Mouse (Mus musculus): Measurements from ENCODE around the gene Gm10134. TPM values are rescaled to one million over a fixed set of nuclear protein-coding genes. Genes with fewer than 3 reads are reported as not detected.

Gene Gm10134
- polyA plus RNA-seq, 1 experiment from 2014 or later = not detected

DNA sequence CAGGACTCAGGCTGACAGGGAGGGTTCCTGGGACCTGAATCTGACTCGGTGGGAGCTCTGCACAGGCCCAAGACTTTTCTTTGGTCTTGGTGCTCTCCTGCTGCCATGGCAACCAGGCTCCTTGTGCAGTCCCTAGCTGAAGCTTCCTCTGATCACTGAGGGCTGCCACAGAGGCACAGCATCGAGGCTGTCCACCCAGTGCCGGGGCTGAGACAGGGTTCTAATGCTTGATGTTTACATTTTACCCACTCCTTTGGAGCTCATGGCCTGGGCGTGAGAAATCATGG, 31.7 kb downstream of the Gm10134 start:
- no peak for DNase-seq (ENCODE audit: low spot score)
- no peaks in the 10 kb centered on the region for H3K9me3 ChIP-seq (replicated peaks)
- H3K27ac ChIP-seq = 0 out of 2 replicates have a peak overlapping the region, but pooled peaks have one; percentile 75
- peaks cover 43% of the 10 kb centered on the region for H3K36me3 ChIP-seq
- H3K27me3 ChIP-seq (ENCODE audit: low read depth, poor library complexity, severe bottlenecking) = no peaks in the 10 kb centered on the region
- peaks cover 81% of the 10 kb centered on the region for H3K4me1 ChIP-seq
- 61% methylated on average over 4 of the region's 4 CpGs for WGBS
- no peak overlapping the region for H3K4me3 ChIP-seq

DNA sequence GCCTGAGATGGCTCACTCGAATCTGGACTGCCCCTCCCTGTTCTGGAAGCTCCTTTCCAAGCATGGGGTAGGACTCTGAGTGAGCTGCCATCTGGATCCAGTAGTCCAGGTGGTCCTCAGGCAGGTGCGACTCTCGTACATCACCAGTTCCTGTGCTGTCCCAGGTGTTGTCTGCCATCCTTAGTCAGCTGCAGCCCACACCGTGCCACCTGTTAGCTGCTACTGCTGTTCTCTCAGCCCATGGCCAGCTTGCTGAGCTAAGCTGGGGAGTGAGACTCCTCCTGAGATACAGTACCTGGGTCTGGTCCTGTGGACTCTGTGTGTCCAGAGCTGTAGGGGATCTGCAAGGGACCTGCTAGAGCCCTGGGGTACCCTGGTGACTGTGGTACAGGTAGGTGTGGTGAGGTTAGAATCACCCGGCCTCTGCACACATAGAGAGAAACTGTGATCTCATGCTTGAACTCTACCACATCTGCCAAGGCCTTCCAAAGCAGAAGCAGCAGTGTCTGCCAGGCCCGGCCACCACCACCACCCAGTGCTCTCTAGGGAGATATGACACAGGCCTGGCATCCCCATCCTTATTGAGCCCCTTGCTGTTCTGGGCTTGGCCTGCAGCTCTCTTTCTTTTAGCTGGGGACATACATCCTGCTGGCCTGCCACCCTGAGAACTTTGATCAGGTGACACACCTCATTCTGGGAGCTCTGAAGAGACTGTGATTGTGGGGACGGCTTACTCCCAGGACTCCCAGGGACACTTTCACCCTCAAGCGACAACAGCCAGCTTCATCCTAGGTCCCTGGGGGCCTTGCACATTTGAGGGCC, 32.3 kb downstream of the Gm10134 start:
- Histone ChIP-seq H3K27me3 (ENCODE audit: low read depth, poor library complexity, severe bottlenecking) (no peaks in the 10 kb centered on the region), H3K9me3 (replicated peaks) (no peaks in the 10 kb centered on the region), H3K27ac (peak overlapping the region; percentile 75), H3K4me3 (no peak overlapping the region), H3K36me3 (peaks cover 49% of the 10 kb centered on the region), H3K4me1 (peaks cover 75% of the 10 kb centered on the region)
- no peak for DNase-seq (ENCODE audit: low spot score)
- WGBS = 82% methylated on average over 8 of the region's 8 CpGs

- DNase-seq (ENCODE audit: low spot score) = no peak
- no peak overlapping the region for H3K4me3 ChIP-seq
Observed at GRCm38 (mm10) chr2:28538817-28539128, 32.9 kb downstream of the Gm10134 start.

DNA sequence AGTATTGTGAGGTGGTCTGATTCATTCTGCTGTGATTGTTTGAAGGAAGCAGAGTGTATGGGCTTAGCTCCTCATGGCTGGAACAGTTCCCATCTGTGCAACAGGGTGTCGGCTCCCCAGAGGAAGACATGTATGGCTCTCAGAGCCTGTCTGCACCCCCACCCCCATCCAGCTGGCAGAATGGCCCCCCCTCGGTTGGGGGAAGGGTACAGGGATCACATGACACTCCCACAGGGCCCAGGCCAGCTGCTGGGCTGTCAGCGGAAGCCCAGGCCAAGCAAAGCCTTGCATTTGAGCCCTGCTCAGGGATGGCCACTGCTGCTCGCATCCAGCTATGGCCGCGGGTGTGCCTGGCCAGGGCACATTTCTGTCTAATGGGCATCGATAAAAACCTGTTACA, 33.3 kb downstream of the Gm10134 start:
- peak; percentile 59 for DNase-seq (ENCODE audit: low spot score)
- H3K4me1 ChIP-seq = peaks cover 65% of the 10 kb centered on the region
- H3K36me3 ChIP-seq = peaks cover 59% of the 10 kb centered on the region
- no peak overlapping the region for H3K4me3 ChIP-seq
- H3K9me3 ChIP-seq (replicated peaks) = no peaks in the 10 kb centered on the region
- H3K27me3 ChIP-seq (ENCODE audit: low read depth, poor library complexity, severe bottlenecking) = no peaks in the 10 kb centered on the region
- WGBS = 51% methylated on average over 7 of the region's 7 CpGs
- peak overlapping the region; percentile 75 for H3K27ac ChIP-seq

More at GRCm38 (mm10) chr2:28538817-28539128, 32.9 kb downstream of the Gm10134 start:
- Histone ChIP-seq H3K4me1 (peaks cover 69% of the 10 kb centered on the region), H3K9me3 (replicated peaks) (no peaks in the 10 kb centered on the region), H3K36me3 (peaks cover 55% of the 10 kb centered on the region), H3K27me3 (ENCODE audit: low read depth, poor library complexity, severe bottlenecking) (no peaks in the 10 kb centered on the region), H3K27ac (peak overlapping the region; percentile 75)
- 50% methylated on average over 1 of the region's 1 CpGs for WGBS

- H3K27me3 ChIP-seq (ENCODE audit: low read depth, poor library complexity, severe bottlenecking) = no peaks in the 10 kb centered on the region
- H3K36me3 ChIP-seq = peaks cover 66% of the 10 kb centered on the region
- no peak for DNase-seq (ENCODE audit: low spot score)
- H3K9me3 ChIP-seq (replicated peaks) = no peaks in the 10 kb centered on the region
- 93% methylated on average over 2 of the region's 2 CpGs for WGBS
- H3K4me3 ChIP-seq = no peak overlapping the region
- H3K27ac ChIP-seq = peak overlapping the region; percentile 75; the same call in 1 of the 2 replicates
- peaks cover 57% of the 10 kb centered on the region for H3K4me1 ChIP-seq
Observed at GRCm38 (mm10) chr2:28539949-28540348, 34.1 kb downstream of the Gm10134 start.

GRCm38 (mm10) chr2:28540587-28541227, 34.8 kb downstream of the Gm10134 start:
- H3K27me3 ChIP-seq (ENCODE audit: low read depth, poor library complexity, severe bottlenecking) = no peaks in the 10 kb centered on the region
- no peak overlapping the region for H3K4me3 ChIP-seq
- H3K27ac ChIP-seq = no peak overlapping the region
- no peaks in the 10 kb centered on the region for H3K9me3 ChIP-seq (replicated peaks)
- WGBS = 81% methylated on average over 8 of the region's 8 CpGs
- peaks cover 50% of the 10 kb centered on the region for H3K4me1 ChIP-seq
- DNase-seq (ENCODE audit: low spot score) = no peak
- H3K36me3 ChIP-seq = peaks cover 74% of the 10 kb centered on the region

- WGBS = 94% methylated on average over 8 of the region's 8 CpGs
- H3K9me3 ChIP-seq (replicated peaks) = no peaks in the 10 kb centered on the region
- no peak overlapping the region for H3K27ac ChIP-seq
- H3K36me3 ChIP-seq = peaks cover 91% of the 10 kb centered on the region
- H3K4me3 ChIP-seq = no peak overlapping the region
- no peak for DNase-seq (ENCODE audit: low spot score)
- H3K27me3 ChIP-seq (ENCODE audit: low read depth, poor library complexity, severe bottlenecking) = no peaks in the 10 kb centered on the region
- peaks cover 24% of the 10 kb centered on the region for H3K4me1 ChIP-seq
Observed at GRCm38 (mm10) chr2:28543894-28544293, 38.0 kb downstream of the Gm10134 start.

DNA sequence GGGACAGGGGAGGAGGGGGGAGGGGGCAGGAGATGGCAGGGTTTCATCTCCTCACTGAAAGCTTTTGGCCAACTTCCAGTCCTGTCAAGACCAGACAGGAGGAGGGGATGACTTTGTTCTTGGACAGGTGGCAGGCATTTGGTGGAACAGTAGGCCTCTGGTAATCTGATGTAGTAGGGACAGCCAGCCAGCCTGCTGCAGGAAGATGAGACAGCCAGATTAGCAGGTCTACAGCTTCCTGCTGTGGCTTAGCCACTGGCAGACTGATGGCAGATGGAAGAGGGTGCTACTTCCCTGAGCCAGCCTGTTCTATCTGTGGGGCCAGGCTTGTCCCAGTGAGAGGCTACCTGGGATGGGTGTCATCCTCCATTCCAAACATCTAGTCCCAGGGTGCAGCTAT, 40.1 kb downstream of the Gm10134 start:
- Histone ChIP-seq H3K36me3 (peaks cover 97% of the 10 kb centered on the region), H3K4me1 (peaks cover 6% of the 10 kb centered on the region)

GRCm38 (mm10) chr2:28546560-28546959, 40.7 kb downstream of the Gm10134 start:
- DNase-seq (ENCODE audit: low spot score) = no peak
- WGBS = 79% methylated on average over 6 of the region's 6 CpGs
- no peaks in the 10 kb centered on the region for H3K9me3 ChIP-seq (replicated peaks)
- peaks cover 6% of the 10 kb centered on the region for H3K4me1 ChIP-seq
- no peaks in the 10 kb centered on the region for H3K27me3 ChIP-seq (ENCODE audit: low read depth, poor library complexity, severe bottlenecking)
- peaks cover 99% of the 10 kb centered on the region for H3K36me3 ChIP-seq
- H3K4me3 ChIP-seq = no peak overlapping the region
- H3K27ac ChIP-seq = no peak overlapping the region

More for the DNA sequence above, 40.1 kb downstream of the Gm10134 start:
- H3K9me3 ChIP-seq (replicated peaks) = no peaks in the 10 kb centered on the region
- H3K27ac ChIP-seq = no peak overlapping the region
- H3K4me3 ChIP-seq = no peak overlapping the region
- no peak for DNase-seq (ENCODE audit: low spot score)
- H3K27me3 ChIP-seq (ENCODE audit: low read depth, poor library complexity, severe bottlenecking) = no peaks in the 10 kb centered on the region

DNA sequence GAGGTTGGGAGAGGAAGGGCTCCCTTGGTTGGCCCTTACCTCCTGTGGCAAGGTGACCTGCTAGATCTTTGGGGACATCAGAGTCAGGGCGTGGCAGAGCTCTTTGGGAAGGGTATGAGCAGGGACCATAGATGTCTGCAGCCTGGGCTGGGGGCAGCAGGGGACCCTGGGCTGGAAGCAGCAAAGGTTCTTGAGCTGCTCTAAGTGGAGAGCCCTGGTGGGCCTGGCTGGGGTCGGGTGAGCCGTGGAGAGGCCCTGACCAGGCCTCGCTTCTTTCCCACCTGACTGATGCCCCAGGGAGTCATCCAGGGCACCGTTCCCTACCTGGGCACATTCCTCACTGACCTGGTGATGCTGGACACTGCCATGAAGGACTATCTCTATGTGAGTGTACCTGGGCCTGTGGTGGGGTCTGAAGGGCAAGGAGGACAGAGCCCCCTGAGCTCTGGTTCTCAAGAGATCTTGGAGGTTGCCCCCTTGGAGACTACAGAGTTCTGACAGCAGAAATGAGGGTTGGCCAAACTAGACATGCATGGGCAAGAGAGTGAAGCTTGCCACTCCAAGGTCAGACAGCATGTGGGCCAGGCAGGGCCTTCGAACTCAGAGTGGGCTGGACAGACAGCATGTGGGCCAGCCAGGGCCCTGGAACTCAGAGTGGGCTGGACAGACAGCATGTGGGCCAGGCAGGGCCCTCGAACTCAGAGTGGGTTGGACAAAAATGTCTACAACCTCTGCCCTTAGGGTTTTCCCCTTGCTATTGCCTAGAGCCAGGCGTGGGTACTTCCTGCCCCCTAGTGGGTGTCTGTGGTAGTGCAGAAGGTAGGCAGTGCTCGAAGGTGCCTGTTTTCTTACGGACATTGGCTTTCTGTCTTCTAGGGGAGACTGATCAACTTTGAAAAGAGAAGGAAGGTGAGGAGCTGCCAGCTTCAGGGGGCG, 41.6 kb downstream of the Gm10134 start:
- no peaks in the 10 kb centered on the region for H3K9me3 ChIP-seq (replicated peaks)
- peak; percentile 89 for DNase-seq (ENCODE audit: low spot score)
- peaks cover 6% of the 10 kb centered on the region for H3K4me1 ChIP-seq
- H3K27ac ChIP-seq = no peak overlapping the region
- 56% methylated on average over 11 of the region's 11 CpGs for WGBS
- H3K36me3 ChIP-seq = peaks cover 99% of the 10 kb centered on the region
- H3K4me3 ChIP-seq = no peak overlapping the region
- H3K27me3 ChIP-seq (ENCODE audit: low read depth, poor library complexity, severe bottlenecking) = no peaks in the 10 kb centered on the region

GRCm38 (mm10) chr2:28549157-28549556, 43.3 kb downstream of the Gm10134 start:
- Histone ChIP-seq H3K4me1 (peaks cover 6% of the 10 kb centered on the region), H3K27ac (no peak overlapping the region), H3K4me3 (no peak overlapping the region), H3K9me3 (replicated peaks) (no peaks in the 10 kb centered on the region), H3K27me3 (ENCODE audit: low read depth, poor library complexity, severe bottlenecking) (no peaks in the 10 kb centered on the region), H3K36me3 (peaks cover 99% of the 10 kb centered on the region)
- DNase-seq (ENCODE audit: low spot score) = no peak
- 94% methylated on average over 13 of the region's 13 CpGs for WGBS

DNA sequence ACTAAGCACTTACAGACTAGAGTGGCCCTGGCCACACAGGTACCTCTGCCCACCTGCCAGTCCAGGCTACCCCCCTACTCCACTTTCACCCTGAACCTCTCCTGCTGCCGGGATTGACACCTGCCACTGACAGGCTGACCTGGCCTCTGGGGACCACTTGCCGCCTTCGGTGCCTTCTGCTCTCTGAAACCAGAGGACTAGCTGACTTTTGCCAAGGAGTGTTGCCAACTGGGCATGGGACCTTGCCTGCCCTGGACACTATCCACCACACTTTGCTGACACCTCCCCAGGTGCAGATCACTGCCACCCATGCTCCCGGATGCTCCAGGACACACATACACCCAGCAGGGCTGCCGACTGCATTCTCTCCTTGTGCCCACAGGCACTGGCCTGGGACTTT, 46.4 kb downstream of the Gm10134 start:
- Histone ChIP-seq H3K36me3 (peaks cover 82% of the 10 kb centered on the region), H3K4me1 (peaks cover 5% of the 10 kb centered on the region), H3K27ac (no peak overlapping the region), H3K9me3 (replicated peaks) (no peaks in the 10 kb centered on the region), H3K27me3 (ENCODE audit: low read depth, poor library complexity, severe bottlenecking) (no peaks in the 10 kb centered on the region), H3K4me3 (no peak overlapping the region)
- DNase-seq (ENCODE audit: low spot score) = no peak
- 90% methylated on average over 5 of the region's 5 CpGs for WGBS

All from limb, embryonic 10.5 days (tissue).